Mouse (Mus musculus) stomach, embryonic 14.5 days (tissue): ENCODE results near the gene Vpreb2. TPM values are rescaled to one million over a fixed set of nuclear protein-coding genes. Genes with fewer than 3 reads are reported as not detected.
"Not testable (repeated sequence)": the region's sequence is repeated elsewhere in the genome, so short reads cannot be mapped to it uniquely, and the experiment has no call there.

Experiments
- ATAC-seq: fragments of 200-750 bp; cut with Nextera tagmentation; 2 replicates; pipeline ENCODE4 v1.8.0; 2017; ENCODE audit warnings: low read depth, moderate TSS enrichment; ENCODE audit not compliant: insufficient number of reproducible peaks, insufficient read depth, low FRiP score
- H3K27ac ChIP-seq: fragments of 300-500 bp; sonication (generic); 2 replicates; pipeline ENCODE4 v1.5.1; 2014; ENCODE audit warnings: mild to moderate bottlenecking, low read length, moderate library complexity, mixed read lengths
- H3K27me3 ChIP-seq: fragments of 300-500 bp; sonication (generic); 2 replicates; pipeline ENCODE4 v1.6.1; 2014; ENCODE audit warnings: low read length, control low read depth, mixed read lengths; ENCODE audit not compliant: control insufficient read depth, insufficient read depth
- H3K36me3 ChIP-seq: fragments of 300-500 bp; sonication (generic); 2 replicates; pipeline ENCODE4 v1.6.1; 2014; ENCODE audit warnings: mild to moderate bottlenecking, control low read depth, low read length, moderate library complexity, mixed read lengths; ENCODE audit not compliant: control insufficient read depth, insufficient read depth
- H3K4me1 ChIP-seq: fragments of 300-500 bp; sonication (generic); 2 replicates; pipeline ENCODE4 v1.6.1; 2014; ENCODE audit warnings: low read length, control low read depth, mixed read lengths; ENCODE audit not compliant: control insufficient read depth, insufficient read depth
- H3K4me2 ChIP-seq: fragments of 300-500 bp; sonication (generic); replicated peaks from 2 replicates; pipeline ENCODE4 v1.6.1; 2014; ENCODE audit warnings: low read depth, low read length, control low read depth
- H3K4me3 ChIP-seq: fragments of 300-500 bp; sonication (generic); 2 replicates; pipeline ENCODE4 v1.5.1; 2014; ENCODE audit warnings: low read depth, low read length, control low read depth
- H3K9ac ChIP-seq: fragments of 300-500 bp; sonication (generic); replicated peaks from 2 replicates; pipeline ENCODE4 v1.6.1; 2014; ENCODE audit warnings: low read depth, mild to moderate bottlenecking, control low read depth, low read length, moderate library complexity, mixed read lengths
- H3K9me3 ChIP-seq: fragments of 300-500 bp; sonication (generic); 2 replicates; pipeline ENCODE4 v1.6.1; 2016; ENCODE audit warnings: low read depth, low read length, control low read depth; ENCODE audit not compliant: control insufficient read depth
- WGBS: fragments of 180-500 bp; shearing (Covaris S2); extraction: QIAGEN DNeasy Blood & Tissue Kit; methylation state at CpG from one replicate; pipeline ENCODE4 v1.1.7; 2014; 5-methylcytosine and 5-hydroxymethylcytosine counted together
- polyA plus RNA-seq: library from polyadenylated mRNA; unstranded; fragments of >200 nt; fragmentation: Nextera tagmentation; extraction: Ambion mirVana; gene quantifications from 2 replicates; pipeline ENCODE4 v1.2.1, GENCODE M21; 2014

The Vpreb2 gene
- polyA plus RNA-seq, 1 experiment from 2014 or later, result not detected

DNA sequence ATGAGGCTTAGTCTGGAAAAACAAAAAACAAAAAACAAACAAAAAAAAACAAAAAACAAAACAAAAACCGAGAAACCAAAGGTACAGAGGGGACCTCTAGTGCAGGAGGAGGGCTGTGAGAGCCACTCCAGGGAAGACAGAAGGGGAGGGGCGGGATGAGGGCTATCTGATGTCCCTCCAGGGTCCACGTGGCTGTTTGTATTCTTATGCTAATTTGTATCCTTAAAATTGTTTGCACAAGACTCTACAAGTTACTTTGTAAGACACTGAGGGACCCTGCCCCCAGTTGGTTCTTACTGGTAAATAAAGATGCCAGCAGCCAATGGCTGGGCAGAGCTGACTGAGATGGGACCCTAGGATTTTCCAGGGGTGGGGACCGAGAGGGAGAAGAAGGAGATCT is 26.9 kb downstream of the Vpreb2 start:
- Histone ChIP-seq H3K9ac (no peak overlapping the region), H3K4me1 (no peaks in the 10 kb centered on the region), H3K4me2 (no peak overlapping the region), H3K9me3 (no peaks in the 10 kb centered on the region), H3K27me3 (no peaks in the 10 kb centered on the region), H3K27ac (no peak overlapping the region), H3K4me3 (no peak overlapping the region), H3K36me3 (no peaks in the 10 kb centered on the region)
- WGBS, result 48% methylated on average over 4 of the region's 4 CpGs
- no peak for ATAC-seq

DNA sequence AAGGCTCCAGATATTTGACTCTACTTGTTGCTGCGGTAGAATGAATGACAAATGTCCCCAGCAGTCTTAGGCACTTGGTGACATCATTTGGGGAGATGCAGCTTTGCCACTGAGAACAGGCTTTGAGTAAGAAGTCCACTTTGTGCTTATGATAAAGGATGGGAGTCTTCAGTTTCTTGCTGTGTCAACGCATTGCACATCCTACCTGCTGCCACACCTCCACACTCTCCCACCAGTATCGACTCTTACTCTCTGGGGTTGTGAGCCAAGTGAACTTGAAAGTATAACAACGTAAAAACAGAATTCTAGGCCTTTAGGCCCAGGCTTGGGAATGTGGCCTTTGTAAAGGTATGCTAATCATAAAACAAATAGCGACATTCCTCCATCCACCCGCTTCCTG is 30.9 kb downstream of the Vpreb2 start:
- no peaks in the 10 kb centered on the region for H3K36me3 ChIP-seq
- no peak overlapping the region for H3K4me3 ChIP-seq
- no peaks in the 10 kb centered on the region for H3K4me1 ChIP-seq
- no peak overlapping the region for H3K4me2 ChIP-seq
- no peaks in the 10 kb centered on the region for H3K27me3 ChIP-seq
- 68% methylated on average over 6 of the region's 6 CpGs for WGBS
- H3K9ac ChIP-seq, result no peak overlapping the region
- no peaks in the 10 kb centered on the region for H3K9me3 ChIP-seq
- no peak for ATAC-seq
- H3K27ac ChIP-seq, result no peak overlapping the region

DNA sequence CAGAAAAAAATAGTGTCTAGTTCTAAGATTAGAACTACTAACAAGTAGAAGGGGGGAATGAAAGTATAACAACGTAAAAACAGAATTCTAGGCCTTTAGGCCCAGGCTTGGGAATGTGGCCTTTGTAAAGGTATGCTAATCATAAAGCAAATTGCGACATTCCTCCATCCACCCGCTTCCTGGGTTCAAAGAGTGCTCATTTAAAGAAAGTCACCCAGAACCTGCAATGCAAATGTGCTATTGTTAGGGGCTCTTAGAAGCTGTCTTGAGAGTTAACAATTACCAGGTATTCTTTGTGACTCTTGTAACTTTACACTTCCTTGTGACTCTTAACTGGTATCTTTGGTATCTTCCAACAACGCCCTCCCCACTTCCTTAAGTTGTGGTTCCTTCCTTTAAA is 36.3 kb downstream of the Vpreb2 start:
- not testable (repeated sequence) for H3K9ac ChIP-seq, H3K27ac ChIP-seq, H3K36me3 ChIP-seq, H3K27me3 ChIP-seq, H3K4me2 ChIP-seq, ATAC-seq, H3K9me3 ChIP-seq, H3K4me3 ChIP-seq, H3K4me1 ChIP-seq
- WGBS, result 63% methylated on average over 4 of the region's 4 CpGs

DNA sequence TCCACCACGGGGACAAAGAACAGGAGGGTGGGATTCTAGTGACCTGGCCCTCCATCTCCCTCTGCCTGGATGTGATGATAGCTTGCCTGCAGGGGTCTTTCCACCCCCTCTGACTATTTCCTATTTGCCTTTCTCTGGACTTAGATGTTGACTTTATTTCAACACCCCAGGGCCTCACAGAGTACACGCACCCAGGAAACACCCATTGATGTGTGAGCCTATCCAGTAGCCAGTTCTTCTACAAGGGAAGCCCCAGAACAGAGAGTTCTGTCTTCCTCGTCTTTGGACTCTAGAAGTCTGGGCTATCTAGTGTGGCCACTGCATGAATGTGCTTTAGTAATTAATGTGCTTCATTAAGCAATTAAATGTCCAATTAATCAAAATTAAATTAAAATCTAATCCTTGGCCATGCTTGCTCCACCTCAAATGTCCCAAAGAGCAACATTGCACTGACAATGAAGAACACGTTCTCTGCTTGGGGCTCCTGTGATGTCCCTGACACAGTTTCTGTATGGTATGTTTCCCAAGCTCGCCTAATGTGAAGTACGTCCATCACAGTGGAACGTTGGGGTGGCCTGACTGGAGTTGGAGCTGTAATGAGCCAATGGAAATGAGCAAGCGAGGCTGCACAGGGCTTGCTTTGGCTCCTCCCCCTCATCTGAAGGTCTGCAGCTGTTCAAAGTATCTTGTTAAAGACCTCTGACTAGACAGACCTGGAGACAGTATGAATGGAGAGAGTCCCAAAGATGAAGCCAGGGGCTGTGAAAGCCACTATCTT is 42.7 kb downstream of the Vpreb2 start:
- no peak overlapping the region for H3K9ac ChIP-seq
- ATAC-seq, result no peak
- H3K27ac ChIP-seq, result no peak overlapping the region
- no peak overlapping the region for H3K4me2 ChIP-seq
- no peaks in the 10 kb centered on the region for H3K9me3 ChIP-seq
- H3K36me3 ChIP-seq, result no peaks in the 10 kb centered on the region
- WGBS, result 50% methylated on average over 8 of the region's 8 CpGs
- H3K4me3 ChIP-seq, result no peak overlapping the region
- no peaks in the 10 kb centered on the region for H3K4me1 ChIP-seq
- H3K27me3 ChIP-seq, result no peaks in the 10 kb centered on the region

DNA sequence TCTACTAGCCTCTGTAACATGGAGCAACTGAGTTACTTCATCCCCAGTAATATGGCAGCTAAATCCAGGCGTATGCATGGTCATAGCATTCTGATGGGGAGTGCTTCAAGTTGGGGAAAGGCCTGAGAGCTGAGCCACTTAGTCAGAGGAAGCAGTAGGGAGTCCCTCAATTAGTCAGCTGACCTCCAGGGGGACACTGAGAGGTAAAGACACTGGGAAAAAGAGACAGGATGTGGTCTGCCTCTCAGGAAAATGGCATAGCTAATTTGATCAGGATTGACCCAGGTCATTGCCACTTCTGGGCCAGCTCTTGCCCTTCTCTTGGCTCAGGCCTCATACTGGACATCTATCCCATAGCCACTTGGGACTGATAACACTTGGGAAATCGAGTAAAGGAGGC is 47.1 kb downstream of the Vpreb2 start:
- Histone ChIP-seq H3K4me3 (no peak overlapping the region), H3K27ac (no peak overlapping the region), H3K4me1 (no peaks in the 10 kb centered on the region), H3K9me3 (no peaks in the 10 kb centered on the region), H3K4me2 (no peak overlapping the region), H3K27me3 (no peaks in the 10 kb centered on the region), H3K9ac (no peak overlapping the region), H3K36me3 (no peaks in the 10 kb centered on the region)
- no peak for ATAC-seq
- WGBS, result 50% methylated on average over 2 of the region's 2 CpGs

Other genes with a start within 250 kb of the Vpreb2 start
- 45.8 and 47.5 TPM in 2 replicates for gene Med15, start 247.5 kb upstream of the Vpreb2 start, polyA plus RNA-seq
- 69.8 and 76.6 TPM in 2 replicates for gene Klhl22, start 220.8 kb upstream of the Vpreb2 start, polyA plus RNA-seq
- gene Scarf2, start 183.1 kb upstream of the Vpreb2 start, polyA plus RNA-seq, result 17.8 and 23.3 TPM in 2 replicates
- not detected in 2 replicates for gene B830017H08Rik, start 147.3 kb upstream of the Vpreb2 start, polyA plus RNA-seq
- 2.4 and 3.4 TPM in 2 replicates for gene Car15, start 142.1 kb upstream of the Vpreb2 start, polyA plus RNA-seq
- 0.13 and 0.41 TPM in 2 replicates for gene Gm20518, start 88.8 kb upstream of the Vpreb2 start, polyA plus RNA-seq
- gene Tssk1, start 86.2 kb upstream of the Vpreb2 start, polyA plus RNA-seq, result 0.08 and 0.09 TPM in 2 replicates
- 92.8 and 93.9 TPM in 2 replicates for gene Dgcr2, start 81.9 kb upstream of the Vpreb2 start, polyA plus RNA-seq
- gene Tssk2, start 81.8 kb upstream of the Vpreb2 start, polyA plus RNA-seq, result not detected in 2 replicates
- gene Ess2, start 69.1 kb upstream of the Vpreb2 start, polyA plus RNA-seq, result 36.0 and 38.1 TPM in 2 replicates
- not detected in 2 replicates for gene Gsc2, start 65.4 kb upstream of the Vpreb2 start, polyA plus RNA-seq
- 93.4 and 96.2 TPM in 2 replicates for gene Slc25a1, start 52.2 kb upstream of the Vpreb2 start, polyA plus RNA-seq
- gene Dgcr6, start 72.4 kb downstream of the Vpreb2 start, polyA plus RNA-seq, result 81.1 and 94.1 TPM in 2 replicates
- 12.3 and 15.2 TPM in 2 replicates for gene Prodh, start 109.8 kb downstream of the Vpreb2 start, polyA plus RNA-seq
- 2.1 and 3.6 TPM in 2 replicates for gene Rtn4r, start 147.2 kb downstream of the Vpreb2 start, polyA plus RNA-seq
- gene Ccdc188, start 237.5 kb downstream of the Vpreb2 start, polyA plus RNA-seq, result not detected in 2 replicates